Mouse (Mus musculus) spleen, adult 12 weeks (tissue): ENCODE measurements around the gene Fbxw27.
"Not testable (repeated sequence)": the region's sequence is repeated elsewhere in the genome, so short reads cannot be mapped to it uniquely, and the experiment has no call there.

Experiments
- DNase-seq: peaks from one replicate; pipeline ENCODE4 v3.0.0; 2022; ENCODE audit warnings: low spot score

Fbxw27 gene

GRCm38 (mm10) chr9:109790570-109790969 lies at the start of gene Fbxw27:
Fbxw27 (minus strand) TSS chr9:109790670.
- DNase-seq = not testable (repeated sequence)

GRCm38 (mm10) chr9:109833088-109833412 lies 42.6 kb upstream of the Fbxw27 start:
- no peak for DNase-seq

- peak; percentile 88 for DNase-seq
Measured at GRCm38 (mm10) chr9:109832391-109833087, 42.1 kb upstream of the Fbxw27 start, which contains the start of gene Nme6. Nme6 (plus strand) TSS chr9:109832749.

- DNase-seq = no peak
Measured at GRCm38 (mm10) chr9:109826181-109826580, 35.7 kb upstream of the Fbxw27 start.

GRCm38 (mm10) chr9:109825739-109826138 lies 35.3 kb upstream of the Fbxw27 start:
- no peak for DNase-seq

- no peak for DNase-seq
Measured at GRCm38 (mm10) chr9:109816341-109816740, 25.9 kb upstream of the Fbxw27 start.

- DNase-seq = no peak
Measured at GRCm38 (mm10) chr9:109813424-109813823, 23.0 kb upstream of the Fbxw27 start.

GRCm38 (mm10) chr9:109811980-109812379 lies 21.5 kb upstream of the Fbxw27 start, which contains the start of gene Spink8:
Spink8 (plus strand) TSS chr9:109812280.
- DNase-seq = no peak

GRCm38 (mm10) chr9:109807898-109808297 lies 17.4 kb upstream of the Fbxw27 start:
- no peak for DNase-seq

- no peak for DNase-seq
Measured at GRCm38 (mm10) chr9:109806695-109807293, 16.3 kb upstream of the Fbxw27 start.

GRCm38 (mm10) chr9:109806260-109806659 lies 15.8 kb upstream of the Fbxw27 start:
- no peak for DNase-seq

GRCm38 (mm10) chr9:109805596-109805995 lies 15.1 kb upstream of the Fbxw27 start:
- not testable (repeated sequence) for DNase-seq

GRCm38 (mm10) chr9:109798051-109798450 lies 7.6 kb upstream of the Fbxw27 start:
- DNase-seq = no peak

GRCm38 (mm10) chr9:109795811-109796210 lies 5.3 kb upstream of the Fbxw27 start:
- DNase-seq = no peak

GRCm38 (mm10) chr9:109795221-109795620 lies 4.8 kb upstream of the Fbxw27 start:
- DNase-seq = no peak

- DNase-seq = not testable (repeated sequence)
Measured at GRCm38 (mm10) chr9:109766841-109767240, 23.6 kb downstream of the Fbxw27 start.

GRCm38 (mm10) chr9:109745989-109746388 lies 44.5 kb downstream of the Fbxw27 start, which contains the start of gene Fbxw26:
Fbxw26 (minus strand) TSS chr9:109746089.
- not testable (repeated sequence) for DNase-seq
